Mouse (Mus musculus) kidney, postnatal 4 days (tissue): ENCODE measurements around the gene Lrrc52.

ENCODE experiments used
- DNase-seq, 2 experiments: peaks; one replicate each; pipeline ENCODE4 v3.0.0; 2021; ENCODE audit warnings: mixed read lengths in 2 of 2

Lrrc52 gene

DNA sequence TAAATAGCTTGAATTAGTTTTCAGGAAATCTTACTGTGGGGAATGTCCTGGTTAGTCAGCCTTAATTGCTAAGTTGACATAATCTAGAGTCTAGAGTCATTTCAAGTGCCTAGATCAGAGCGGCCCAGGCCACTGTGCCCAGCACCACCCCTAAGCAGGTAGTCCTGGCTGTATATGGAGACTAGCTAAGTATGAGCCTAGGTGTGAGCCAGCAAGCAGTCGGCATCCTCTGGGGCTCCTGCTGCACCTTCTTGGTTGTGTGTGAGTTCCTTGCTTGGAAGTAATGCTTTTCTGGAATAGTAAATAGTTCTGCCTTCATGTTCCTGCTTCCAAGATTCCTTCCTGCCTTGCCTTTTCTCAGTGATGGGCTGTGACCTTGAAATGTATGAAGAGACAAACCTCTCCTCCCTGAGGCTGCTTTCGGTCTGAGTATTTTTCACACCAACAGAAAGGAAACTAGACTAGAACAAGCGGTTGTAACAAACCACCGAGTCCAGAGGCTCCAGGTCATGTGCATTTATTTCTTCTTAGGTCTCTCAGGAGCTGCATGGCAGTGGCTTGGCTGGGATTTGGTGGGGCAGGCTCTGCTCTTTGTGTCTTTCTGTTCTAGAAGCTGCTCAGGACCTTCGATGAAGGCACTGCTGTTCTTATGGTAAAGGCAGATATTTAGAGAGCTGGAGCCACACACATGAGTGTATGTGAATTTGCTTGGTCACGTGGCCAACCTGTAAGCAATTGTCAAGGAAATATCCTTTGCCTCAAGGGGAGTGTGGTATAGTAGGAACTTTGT lies 30.2 kb downstream of the Lrrc52 start:
- no peak for DNase-seq

GRCm38 (mm10) chr1:167434931-167435330 lies 31.6 kb downstream of the Lrrc52 start:
- DNase-seq, result no peak

DNA sequence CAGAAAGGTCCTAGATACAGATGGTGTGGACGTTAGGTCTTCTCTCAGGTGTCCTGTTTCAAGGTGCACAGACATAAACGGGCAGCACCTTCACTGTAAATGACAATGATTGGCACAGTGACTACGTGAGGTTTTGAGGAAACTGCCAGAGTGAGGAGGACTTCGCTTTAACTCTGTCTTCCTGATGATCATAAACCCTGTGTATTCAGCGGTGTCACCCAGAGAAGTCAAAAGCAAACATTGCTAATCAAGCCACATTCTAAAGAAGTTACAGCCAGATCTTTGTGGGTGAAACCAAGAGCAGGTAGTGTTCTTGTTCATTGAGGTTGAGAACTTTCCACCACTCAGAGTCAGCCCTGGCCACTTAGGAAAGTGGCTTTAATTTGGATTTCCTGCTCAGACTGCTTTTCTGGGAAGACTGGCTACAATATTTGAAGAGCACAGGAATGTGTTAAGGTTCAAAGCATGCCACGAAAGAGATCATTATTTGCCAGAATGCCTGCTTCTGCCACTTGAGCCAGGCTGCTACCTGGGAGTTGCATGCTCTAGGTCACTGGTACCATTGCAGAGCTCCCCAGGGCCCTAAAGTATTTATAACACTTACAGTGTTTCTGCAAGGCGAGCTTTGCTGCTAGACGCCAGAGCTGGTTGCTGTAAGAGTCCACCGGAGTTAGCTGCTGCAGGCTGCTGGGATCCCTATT lies 35.5 kb downstream of the Lrrc52 start:
- no peak for DNase-seq

GRCm38 (mm10) chr1:167426681-167427080 lies 39.9 kb downstream of the Lrrc52 start:
- no peak for DNase-seq

GRCm38 (mm10) chr1:167425572-167425971 lies 41.0 kb downstream of the Lrrc52 start:
- no peak for DNase-seq

DNA sequence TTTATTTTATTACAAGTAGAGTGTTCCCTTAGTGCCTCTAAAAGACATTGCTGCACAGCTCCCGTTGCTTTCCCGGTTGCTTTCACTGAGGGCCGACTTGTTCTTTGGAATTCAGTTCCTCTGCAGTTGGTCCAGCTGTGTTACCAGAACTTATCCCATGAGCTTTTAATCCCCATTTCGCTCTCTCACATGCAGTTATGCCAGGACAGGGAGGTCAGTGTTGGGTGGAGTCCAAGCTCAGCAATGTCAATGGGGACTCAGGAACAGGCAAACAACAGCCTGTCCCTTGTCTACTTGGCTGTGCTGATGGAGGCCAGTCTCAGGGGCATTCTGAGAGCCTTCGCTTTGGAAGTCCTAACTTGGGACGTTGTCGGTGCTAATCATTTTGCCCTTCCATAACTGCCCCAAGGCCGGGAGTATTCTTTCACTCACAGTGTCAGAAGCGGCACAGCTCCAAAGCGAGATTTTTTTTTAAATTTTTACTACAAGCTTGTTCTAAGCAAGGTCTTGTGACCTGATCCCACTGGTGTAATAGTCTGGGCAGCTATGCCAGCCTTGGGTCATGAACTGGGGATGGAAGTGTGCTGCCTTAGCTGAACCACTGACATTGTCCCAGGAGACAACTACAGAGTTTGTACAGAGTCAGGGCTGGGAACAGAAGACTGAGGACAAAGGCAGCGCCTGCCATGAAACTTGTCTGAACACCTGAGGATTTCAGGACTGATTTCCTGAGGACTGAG lies 43.9 kb downstream of the Lrrc52 start:
- DNase-seq, result peak in 1 of 2 experiments; percentile 5

DNA sequence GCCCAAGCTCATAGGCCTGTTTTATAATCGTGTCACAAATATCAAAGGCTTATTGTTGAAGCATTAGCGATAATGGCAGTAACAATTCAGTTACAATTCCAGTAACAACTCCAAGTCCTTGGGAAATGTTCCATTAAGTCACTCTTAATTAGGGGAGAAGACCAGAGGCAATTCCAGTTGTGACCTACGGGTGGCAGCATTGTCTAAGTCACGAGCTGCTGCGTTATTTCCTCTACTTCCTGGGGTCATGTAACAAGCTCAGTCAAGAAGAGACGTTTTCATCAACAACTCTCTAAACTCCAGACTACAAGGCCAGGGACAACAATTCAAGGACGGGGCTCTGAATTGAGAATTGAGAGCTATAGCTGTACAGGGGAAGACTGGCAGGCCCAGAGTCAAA lies 51.7 kb downstream of the Lrrc52 start:
- peak; percentile 87 to 88 for DNase-seq

GRCm38 (mm10) chr1:167411991-167412715 lies 54.4 kb downstream of the Lrrc52 start:
- no peak for DNase-seq

- no peak for DNase-seq
Measured at GRCm38 (mm10) chr1:167409601-167410000, 57.0 kb downstream of the Lrrc52 start.

GRCm38 (mm10) chr1:167405237-167405636 lies 61.3 kb downstream of the Lrrc52 start:
- no peak for DNase-seq
